Mouse (Mus musculus): ENCODE results near the gene Rxrg.

- TF ChIP-seq CTCF (IDR thresholded peaks at IDR 0.05; ENCODE audit: low read depth) (no peak), EP300 (IDR thresholded peaks at IDR 0.05; ENCODE audit: low read depth) (no peak)
Observed at GRCm38 (mm10) chr1:167672433-167672987, 74.3 kb downstream of the Rxrg start.

All from heart, postnatal 0 days (tissue).